Mouse (Mus musculus): Measurements from ENCODE around the gene Acadl. TPM values are rescaled to one million over a fixed set of nuclear protein-coding genes. Genes with fewer than 3 reads are reported as not detected.
A peak's percentile ranks its signal among the peaks of the same experiment; 100 is the strongest.

Gene Acadl
- polyA plus RNA-seq, 1 experiment = 58.6 TPM

- TF ChIP-seq CTCF (IDR thresholded peaks at IDR 0.05; ENCODE audit: low read depth, low read length) (no peak), POLR2A (IDR thresholded peaks at IDR 0.05; ENCODE audit: borderline replicate concordance, low read depth, low read length) (no peak)
- Histone ChIP-seq H3K4me3 (ENCODE audit: insufficient read depth, low read length) (no peak overlapping the region), H3K27ac (ENCODE audit: insufficient read depth, low read depth, low read length) (no peak overlapping the region), H3K4me1 (ENCODE audit: control insufficient read depth, insufficient read depth, low read length) (no peaks in the 10 kb centered on the region)
These were observed 17.1 kb upstream of the Acadl start for GRCm38 (mm10) chr1:66880217-66880616.

- Histone ChIP-seq H3K27ac (ENCODE audit: insufficient read depth, low read depth, low read length) (no peak overlapping the region), H3K4me3 (ENCODE audit: insufficient read depth, low read length) (no peak overlapping the region), H3K4me1 (ENCODE audit: control insufficient read depth, insufficient read depth, low read length) (no peaks in the 10 kb centered on the region)
- no peak for TF ChIP-seq CTCF (IDR thresholded peaks at IDR 0.05; ENCODE audit: low read depth, low read length)
- no peak for TF ChIP-seq POLR2A (IDR thresholded peaks at IDR 0.05; ENCODE audit: borderline replicate concordance, low read depth, low read length)
These were observed 11.7 kb upstream of the Acadl start for GRCm38 (mm10) chr1:66874740-66875139.

- no peak overlapping the region for H3K27ac ChIP-seq (ENCODE audit: insufficient read depth, low read depth, low read length)
- no peak overlapping the region for H3K4me3 ChIP-seq (ENCODE audit: insufficient read depth, low read length)
- TF ChIP-seq POLR2A (IDR thresholded peaks at IDR 0.05; ENCODE audit: borderline replicate concordance, low read depth, low read length) (no peak), CTCF (IDR thresholded peaks at IDR 0.05; ENCODE audit: low read depth, low read length) (no peak)
- no peaks in the 10 kb centered on the region for H3K4me1 ChIP-seq (ENCODE audit: control insufficient read depth, insufficient read depth, low read length)
These were observed 8.5 kb upstream of the Acadl start for GRCm38 (mm10) chr1:66871591-66871990.

GRCm38 (mm10) chr1:66865633-66866032 lies 2.6 kb upstream of the Acadl start:
- no peak overlapping the region for H3K27ac ChIP-seq (ENCODE audit: insufficient read depth, low read depth, low read length)
- no peak overlapping the region for H3K4me3 ChIP-seq (ENCODE audit: insufficient read depth, low read length)
- TF ChIP-seq CTCF (IDR thresholded peaks at IDR 0.05; ENCODE audit: low read depth, low read length) (no peak), POLR2A (IDR thresholded peaks at IDR 0.05; ENCODE audit: borderline replicate concordance, low read depth, low read length) (no peak)
- peaks cover 12% of the 10 kb centered on the region for H3K4me1 ChIP-seq (ENCODE audit: control insufficient read depth, insufficient read depth, low read length)

GRCm38 (mm10) chr1:66863741-66864495 lies 841 bp upstream of the Acadl start:
- Histone ChIP-seq H3K4me1 (ENCODE audit: control insufficient read depth, insufficient read depth, low read length) (peaks cover 12% of the 10 kb centered on the region), H3K4me3 (ENCODE audit: insufficient read depth, low read length) (peak overlapping the region; percentile 51), H3K27ac (ENCODE audit: insufficient read depth, low read depth, low read length) (no peak overlapping the region)
- TF ChIP-seq CTCF (IDR thresholded peaks at IDR 0.05; ENCODE audit: low read depth, low read length) (no peak), POLR2A (IDR thresholded peaks at IDR 0.05; ENCODE audit: borderline replicate concordance, low read depth, low read length) (no peak)

- H3K27ac ChIP-seq (ENCODE audit: insufficient read depth, low read depth, low read length) = peak overlapping the region; percentile 77
- peak overlapping the region; percentile 82 for H3K4me3 ChIP-seq (ENCODE audit: insufficient read depth, low read length)
- peaks cover 12% of the 10 kb centered on the region for H3K4me1 ChIP-seq (ENCODE audit: control insufficient read depth, insufficient read depth, low read length)
- TF ChIP-seq CTCF (IDR thresholded peaks at IDR 0.05; ENCODE audit: low read depth, low read length) (no peak), POLR2A (IDR thresholded peaks at IDR 0.05; ENCODE audit: borderline replicate concordance, low read depth, low read length) (no peak)
These were observed 1.1 kb downstream of the Acadl start for GRCm38 (mm10) chr1:66861764-66862672.

- Histone ChIP-seq H3K4me3 (ENCODE audit: insufficient read depth, low read length) (no peak overlapping the region), H3K4me1 (ENCODE audit: control insufficient read depth, insufficient read depth, low read length) (0 out of 2 replicates have a peak, but pooled peaks cover 2% of the 10 kb centered on the region), H3K27ac (ENCODE audit: insufficient read depth, low read depth, low read length) (no peak overlapping the region)
- TF ChIP-seq CTCF (IDR thresholded peaks at IDR 0.05; ENCODE audit: low read depth, low read length) (peak; percentile 69), POLR2A (IDR thresholded peaks at IDR 0.05; ENCODE audit: borderline replicate concordance, low read depth, low read length) (no peak)
These were observed 15.6 kb downstream of the Acadl start for GRCm38 (mm10) chr1:66847506-66847905.

- TF ChIP-seq POLR2A (IDR thresholded peaks at IDR 0.05; ENCODE audit: borderline replicate concordance, low read depth, low read length) = no peak
- Histone ChIP-seq H3K4me3 (ENCODE audit: insufficient read depth, low read length) (no peak overlapping the region), H3K27ac (ENCODE audit: insufficient read depth, low read depth, low read length) (no peak overlapping the region), H3K4me1 (ENCODE audit: control insufficient read depth, insufficient read depth, low read length) (0 out of 2 replicates have a peak, but pooled peaks cover 2% of the 10 kb centered on the region)
These were observed 17.3 kb downstream of the Acadl start for GRCm38 (mm10) chr1:66845690-66846318.

- Histone ChIP-seq H3K27ac (ENCODE audit: insufficient read depth, low read depth, low read length) (no peak overlapping the region), H3K4me1 (ENCODE audit: control insufficient read depth, insufficient read depth, low read length) (peaks cover 4% of the 10 kb centered on the region; the same call in 1 of the 2 replicates), H3K4me3 (ENCODE audit: insufficient read depth, low read length) (no peak overlapping the region)
- TF ChIP-seq CTCF (IDR thresholded peaks at IDR 0.05; ENCODE audit: low read depth, low read length) (no peak), POLR2A (IDR thresholded peaks at IDR 0.05; ENCODE audit: borderline replicate concordance, low read depth, low read length) (no peak)
These were observed 21.1 kb downstream of the Acadl start for GRCm38 (mm10) chr1:66841938-66842337.
